Mouse (Mus musculus) limb, embryonic 14.5 days (tissue): ENCODE measurements around the gene Tmem258. TPM values are rescaled to one million over a fixed set of nuclear protein-coding genes. Genes with fewer than 3 reads are reported as not detected.
A peak's percentile ranks its signal among the peaks of the same experiment; 100 is the strongest.

Experiments
- ATAC-seq: fragments of 200-750 bp; cut with Nextera tagmentation; 2 replicates; pipeline ENCODE4 v1.8.0; 2017; ENCODE audit warnings: low read depth, moderate number of reproducible peaks, moderate TSS enrichment; ENCODE audit not compliant: low FRiP score
- DNase-seq: peaks from one replicate; pipeline ENCODE4 v3.0.0-alpha.2; 2015; ENCODE audit warnings: low spot score
- H3K27ac ChIP-seq: fragments of 300-500 bp; sonication (generic); replicated peaks from 2 replicates; pipeline ENCODE4 v1.5.1; 2014; ENCODE audit warnings: low read depth, mild to moderate bottlenecking, low read length, moderate library complexity, mixed read lengths
- H3K27me3 ChIP-seq: fragments of 300-500 bp; sonication (generic); 2 replicates; pipeline ENCODE4 v1.6.1; 2014; ENCODE audit warnings: low read length, mixed read lengths; ENCODE audit not compliant: control insufficient read depth, insufficient read depth
- H3K36me3 ChIP-seq: fragments of 300-500 bp; sonication (generic); 2 replicates; pipeline ENCODE4 v1.6.1; 2014; ENCODE audit warnings: mild to moderate bottlenecking, low read length, moderate library complexity, mixed read lengths; ENCODE audit not compliant: control insufficient read depth, insufficient read depth
- H3K4me1 ChIP-seq: fragments of 300-500 bp; sonication (generic); 2 replicates; pipeline ENCODE4 v1.6.1; 2014; ENCODE audit warnings: antibody characterized with exemption, low read length, mixed read lengths; ENCODE audit not compliant: control insufficient read depth, insufficient read depth
- H3K4me2 ChIP-seq: fragments of 300-500 bp; sonication (generic); replicated peaks from 2 replicates; pipeline ENCODE4 v1.6.1; 2014; ENCODE audit warnings: low read depth, mild to moderate bottlenecking, low read length, moderate library complexity; ENCODE audit not compliant: severe bottlenecking
- H3K4me3 ChIP-seq: fragments of 300-500 bp; sonication (generic); replicated peaks from 2 replicates; pipeline ENCODE4 v1.5.1; 2014; ENCODE audit warnings: low read length
- H3K9ac ChIP-seq: fragments of 300-500 bp; sonication (generic); 2 replicates; pipeline ENCODE4 v1.6.1; 2014; ENCODE audit warnings: mild to moderate bottlenecking, low read depth, low read length, moderate library complexity; ENCODE audit not compliant: severe bottlenecking
- H3K9me3 ChIP-seq: fragments of 300-500 bp; sonication (generic); 2 replicates; pipeline ENCODE4 v1.6.1; 2016; ENCODE audit warnings: low read length; ENCODE audit not compliant: control insufficient read depth
- POLR2A ChIP-seq: fragments of 200-500 bp; IDR thresholded peaks from 2 replicates; pipeline ENCODE4 v1.8.0; 2012; ENCODE audit warnings: inconsistent platforms, mild to moderate bottlenecking, moderate library complexity, borderline replicate concordance; ENCODE audit not compliant: insufficient read depth, insufficient read length; ENCODE audit errors: extremely low read depth
- WGBS: fragments of 180-500 bp; shearing (Covaris S2); extraction: QIAGEN DNeasy Blood & Tissue Kit; methylation state at CpG from one replicate; pipeline ENCODE4 v1.1.7; 2014; 5-methylcytosine and 5-hydroxymethylcytosine counted together
- polyA plus RNA-seq, 2 experiments: library from polyadenylated mRNA; depleted of rRNA in 1 of 2; stranded (reverse) in 1 of 2; unstranded in 1 of 2; fragments of >200 nt; fragmentation: Nextera tagmentation in 1 of 2; extraction: Ambion mirVana in 1 of 2; gene quantifications; 2 replicates each; pipeline versions ENCODE4 v1.2.1 to v1.2.3; 2012 to 2014

Gene Tmem258
- polyA plus RNA-seq, 2 experiments: 178 to 516 TPM

- 0 out of 2 replicates have a peak, but pooled peaks cover 4% of the 10 kb centered on the region for H3K36me3 ChIP-seq
These were observed 15.8 kb downstream of the Tmem258 start for GRCm38 (mm10) chr19:10219593-10219992.

GRCm38 (mm10) chr19:10221585-10221984 is 17.8 kb downstream of the Tmem258 start:
- 24% methylated on average over 4 of the region's 4 CpGs for WGBS
- DNase-seq (no peak), ATAC-seq (no peak)
- Histone ChIP-seq H3K4me2 (no peak overlapping the region), H3K27me3 (no peaks in the 10 kb centered on the region), H3K9me3 (no peaks in the 10 kb centered on the region), H3K4me3 (no peak overlapping the region), H3K27ac (no peak overlapping the region), H3K4me1 (no peaks in the 10 kb centered on the region), H3K36me3 (no peaks in the 10 kb centered on the region), H3K9ac (no peak overlapping the region)
- TF ChIP-seq POLR2A: no peak

More at GRCm38 (mm10) chr19:10219593-10219992, 15.8 kb downstream of the Tmem258 start:
- no peaks in the 10 kb centered on the region for H3K27me3 ChIP-seq
- no peaks in the 10 kb centered on the region for H3K9me3 ChIP-seq
- peak; percentile 14; the same call in 1 of the 2 replicates for ATAC-seq
- H3K4me3 ChIP-seq: no peak overlapping the region
- no peak for TF ChIP-seq POLR2A
- 78% methylated on average over 6 of the region's 6 CpGs for WGBS
- H3K4me2 ChIP-seq: no peak overlapping the region
- DNase-seq: no peak
- H3K27ac ChIP-seq: no peak overlapping the region
- H3K4me1 ChIP-seq: no peaks in the 10 kb centered on the region
- H3K9ac ChIP-seq: no peak overlapping the region

- no peak for ATAC-seq
- H3K27ac ChIP-seq: no peak overlapping the region
- H3K9me3 ChIP-seq: no peaks in the 10 kb centered on the region
- H3K4me3 ChIP-seq: no peak overlapping the region
- no peaks in the 10 kb centered on the region for H3K4me1 ChIP-seq
- no peaks in the 10 kb centered on the region for H3K27me3 ChIP-seq
- no peak for DNase-seq
- H3K9ac ChIP-seq: no peak overlapping the region
- TF ChIP-seq POLR2A: no peak
- 31% methylated on average over 8 of the region's 8 CpGs for WGBS
- H3K36me3 ChIP-seq: no peaks in the 10 kb centered on the region
- no peak overlapping the region for H3K4me2 ChIP-seq
These were observed 18.8 kb downstream of the Tmem258 start for GRCm38 (mm10) chr19:10222656-10223055.

- Histone ChIP-seq H3K36me3 (no peaks in the 10 kb centered on the region), H3K4me1 (no peaks in the 10 kb centered on the region), H3K27ac (no peak overlapping the region), H3K4me2 (no peak overlapping the region), H3K9me3 (no peaks in the 10 kb centered on the region), H3K27me3 (no peaks in the 10 kb centered on the region), H3K9ac (no peak overlapping the region), H3K4me3 (no peak overlapping the region)
- ATAC-seq (no peak), DNase-seq (no peak)
- WGBS: 83% methylated on average over 4 of the region's 4 CpGs
- no peak for TF ChIP-seq POLR2A
These were observed 19.7 kb downstream of the Tmem258 start for GRCm38 (mm10) chr19:10223561-10223960.

GRCm38 (mm10) chr19:10224637-10225453 is 21.0 kb downstream of the Tmem258 start:
- WGBS: 48% methylated on average over 26 of the region's 26 CpGs
- DNase-seq (no peak), ATAC-seq (no peak)
- no peak for TF ChIP-seq POLR2A
- H3K4me3 ChIP-seq: no peak overlapping the region
- no peaks in the 10 kb centered on the region for H3K36me3 ChIP-seq
- H3K4me1 ChIP-seq: no peaks in the 10 kb centered on the region
- no peak overlapping the region for H3K4me2 ChIP-seq
- no peak overlapping the region for H3K27ac ChIP-seq
- H3K27me3 ChIP-seq: no peaks in the 10 kb centered on the region
- H3K9me3 ChIP-seq: no peaks in the 10 kb centered on the region
- no peak overlapping the region for H3K9ac ChIP-seq
